Comparison of ENCODE assay signal across 11 mouse cellular contexts in genomic region chr16:21702314-21702690, GRCm38 (mm10). TPM values are rescaled to one million over a fixed set of nuclear protein-coding genes. Genes with fewer than 3 reads are reported as not detected.
DNase-seq lines count a peak whose midpoint lies in the region; ATAC-seq and TF ChIP-seq lines count a peak whose summit lies in the region.
"Had no signal": no experiment of that assay in that cellular context is flagged by ENCODE, and none has a peak within 500 bp of the region (broad histone marks: within the 10 kb centered on the region; RNA-seq: fewer than 3 reads in every experiment).

No protein-coding gene starts in this region.

- peaks cover 15% of the 10 kb centered on the region; the same call in 1 of the 2 replicates for H3K9me3 ChIP-seq in embryonic facial prominence, embryonic 10.5 days
- H3K9me3 ChIP-seq in hindbrain, embryonic 13.5 days, result peaks cover 7% of the 10 kb centered on the region; the same call in 1 of the 2 replicates
- no peaks in the 10 kb centered on the region for H3K9me3 ChIP-seq in midbrain, postnatal 0 days (ENCODE audit: low read length)

- H3K9ac ChIP-seq in hindbrain, embryonic 13.5 days, result no peak overlapping the region
- no peak overlapping the region for H3K9ac ChIP-seq in midbrain, postnatal 0 days (replicated peaks; ENCODE audit: low read length, poor library complexity, severe bottlenecking)
- H3K9ac ChIP-seq: liver, postnatal 0 days had no signal

- ATAC-seq in hindbrain, embryonic 13.5 days (ENCODE audit: low FRiP score), result peak; percentile 78
- ATAC-seq in midbrain, postnatal 0 days (ENCODE audit: low FRiP score), result peak; percentile 43; the same call in 1 of the 2 replicates
- ATAC-seq: liver, postnatal 0 days had no signal

- no peaks in the 10 kb centered on the region for H3K36me3 ChIP-seq in embryonic facial prominence, embryonic 10.5 days (replicated peaks)
- H3K36me3 ChIP-seq in hindbrain, embryonic 13.5 days, result no peaks in the 10 kb centered on the region
- H3K36me3 ChIP-seq in midbrain, postnatal 0 days (ENCODE audit: insufficient read depth, low read length), result no peaks in the 10 kb centered on the region

- H3K4me2 ChIP-seq in hindbrain, embryonic 13.5 days, result peak overlapping the region; percentile 38
- H3K4me2 ChIP-seq in midbrain, postnatal 0 days (ENCODE audit: low read depth, low read length, poor library complexity, severe bottlenecking), result peak overlapping the region; percentile 22

- DNase-seq in NIH3T3 (ENCODE audit: low read depth), result peak; percentile 11
- peak; percentile 31 for DNase-seq in embryonic facial prominence, embryonic 10.5 days (ENCODE audit: low spot score)
- peak; percentile 52 for DNase-seq in midbrain, postnatal 0 days (ENCODE audit: low spot score)
- no peak for DNase-seq in left cerebral cortex, postnatal 10 days (ENCODE audit: extremely low spot score in 1 of 2, low spot score in 2 of 2)
- no peak for DNase-seq in urinary bladder, postnatal 10 days (ENCODE audit: low spot score)
- no peak for DNase-seq in T-cell, adult 2 months (ENCODE audit: low spot score)
- no peak for DNase-seq in left cerebral cortex, adult 18-20 months (ENCODE audit: low spot score in 2 of 2)
- DNase-seq: liver, postnatal 0 days; thymus, postnatal 4 days had no signal

- intact Hi-C loops in left cerebral cortex, postnatal 10 days (cut with DNase I), result no loop called here

- H3K27me3 ChIP-seq in embryonic facial prominence, embryonic 10.5 days (replicated peaks; ENCODE audit: low read depth, poor library complexity, severe bottlenecking), result no peaks in the 10 kb centered on the region
- no peaks in the 10 kb centered on the region for H3K27me3 ChIP-seq in hindbrain, embryonic 13.5 days
- no peaks in the 10 kb centered on the region for H3K27me3 ChIP-seq in midbrain, postnatal 0 days (ENCODE audit: insufficient read depth, low read length)

- peak overlapping the region; percentile 23; the same call in 1 of the 2 replicates for H3K4me3 ChIP-seq in embryonic facial prominence, embryonic 10.5 days
- H3K4me3 ChIP-seq in hindbrain, embryonic 13.5 days, result 0 out of 2 replicates have a peak overlapping the region, but pooled peaks have one; percentile 11
- peak overlapping the region; percentile 18; the same call in 1 of the 2 replicates for H3K4me3 ChIP-seq in midbrain, postnatal 0 days (ENCODE audit: low read depth, low read length)

- peaks cover 20% of the 10 kb centered on the region for H3K4me1 ChIP-seq in embryonic facial prominence, embryonic 10.5 days
- no peaks in the 10 kb centered on the region for H3K4me1 ChIP-seq in hindbrain, embryonic 13.5 days (replicated peaks)
- H3K4me1 ChIP-seq in midbrain, postnatal 0 days (ENCODE audit: insufficient read depth, low read length), result no peaks in the 10 kb centered on the region

- WGBS in embryonic facial prominence, embryonic 10.5 days, result 11% methylated on average over 3 of the region's 3 CpGs
- WGBS in hindbrain, embryonic 13.5 days, result 5% methylated on average over 3 of the region's 3 CpGs
- WGBS in midbrain, postnatal 0 days, result 7% methylated on average over 3 of the region's 3 CpGs

- H3K27ac ChIP-seq in embryonic facial prominence, embryonic 10.5 days (replicated peaks), result no peak overlapping the region; the same call in 1 of the 2 replicates
- no peak overlapping the region for H3K27ac ChIP-seq in hindbrain, embryonic 13.5 days
- H3K27ac ChIP-seq in midbrain, postnatal 0 days (ENCODE audit: low read depth, low read length), result no peak overlapping the region

- TF ChIP-seq CTCF in midbrain, postnatal 0 days (IDR thresholded peaks at IDR 0.05), result no peak

RNA-seq across cellular contexts. Expression of gene 2510009E07Rik, which starts 7.8 kb away (rescaled TPM):
- polyA plus RNA-seq in embryonic facial prominence, embryonic 10.5 days (2016; fragmentation: Nextera tagmentation; extraction: Ambion mirVana), result 12.7 and 14.2 TPM in 2 replicates
- polyA plus RNA-seq in hindbrain, embryonic 13.5 days (2015; fragmentation: Nextera tagmentation; extraction: Ambion mirVana), result 46.1 and 48.6 TPM in 2 replicates
- total RNA-seq in midbrain, postnatal 0 days (2014; rRNA removed), result 48.1 and 48.7 TPM in 2 replicates
- 36.0 and 37.0 TPM in 2 replicates for polyA plus RNA-seq in midbrain, postnatal 0 days (2015; fragmentation: Nextera tagmentation; extraction: Ambion mirVana)
- 10 to 100 TPM; 73.8 to 79.5 TPM for total RNA-seq in left cerebral cortex, postnatal 10 days (2021)
- total RNA-seq in left cerebral cortex, adult 18-20 months (2021), result 10 to 100 TPM; 47.0 to 56.8 TPM
- total RNA-seq: MEL had no signal

Comparison
In these comparisons a context has a peak if more than half of its experiments do, and no peak if none do; other contexts are left out.
1. DNase-seq: peak in NIH3T3 (single experiment), embryonic facial prominence, embryonic 10.5 days (single experiment) and midbrain, postnatal 0 days (single experiment); none in left cerebral cortex, postnatal 10 days (0 of 2), urinary bladder, postnatal 10 days (single experiment), T-cell, adult 2 months (single experiment) and left cerebral cortex, adult 18-20 months (0 of 2).
2. Peak in every context shown above with its lines, with median percentiles within 50 percentile points of each other: H3K4me3 ChIP-seq.